In genomic region chr2:31469931-31470682, GRCm38 (mm10) we compare ENCODE assay signal across 8 mouse cellular contexts. TPM values are rescaled to one million over a fixed set of nuclear protein-coding genes. Genes with fewer than 3 reads are reported as not detected.
DNase-seq lines count a peak whose midpoint lies in the region; ATAC-seq and TF ChIP-seq lines count a peak whose summit lies in the region.

Ass1 (plus strand) TSS chr2:31470207.

- peak; percentile 93 for DNase-seq in ES-E14 (ENCODE audit: low read depth, low spot score)
- peak; percentile 34 for DNase-seq in cerebellum, adult 11 months
- peak; percentile 68 for DNase-seq in forebrain, postnatal 0 days
- peak; percentile 64 for DNase-seq in heart, postnatal 4 days
- DNase-seq in layer of hippocampus, adult 8-10 months (ENCODE audit: low spot score in 2 of 2) = peak; percentile 44 to 49
- DNase-seq in ovary, postnatal 14 days (ENCODE audit: low spot score) = peak; percentile 54
- peak; percentile 88 for DNase-seq in thymus, postnatal 10 days (ENCODE audit: low spot score in 2 of 2)

- peaks cover 2 to 24% of the 10 kb centered on the region in 2 experiments; a peak in 3 of 4 replicates for H3K4me1 ChIP-seq in ES-E14 (ENCODE audit: control insufficient read depth in 2 of 2, insufficient read depth in 2 of 2, low read length in 2 of 2, poor library complexity in 1 of 2)
- 0 out of 2 replicates have a peak, but pooled peaks cover 3% of the 10 kb centered on the region for H3K4me1 ChIP-seq in forebrain, postnatal 0 days (ENCODE audit: insufficient read depth)
- H3K4me1 ChIP-seq in lung, embryonic 15.5 days = peaks cover 18% of the 10 kb centered on the region

- H3K36me3 ChIP-seq in ES-E14 (ENCODE audit: control insufficient read depth, insufficient read depth, low read length, poor library complexity, severe bottlenecking) = peaks cover 15% of the 10 kb centered on the region
- H3K36me3 ChIP-seq in forebrain, postnatal 0 days (ENCODE audit: insufficient read depth) = no peaks in the 10 kb centered on the region
- H3K36me3 ChIP-seq in lung, embryonic 15.5 days = no peaks in the 10 kb centered on the region

- H3K27me3 ChIP-seq in forebrain, postnatal 0 days (ENCODE audit: insufficient read depth, low read length) = peaks cover 14% of the 10 kb centered on the region
- H3K27me3 ChIP-seq in lung, embryonic 15.5 days = peaks cover 38% of the 10 kb centered on the region

- H3K4me2 ChIP-seq in forebrain, postnatal 0 days (ENCODE audit: low read depth) = peak within 1 kb of the TSS; percentile 90
- H3K4me2 ChIP-seq in lung, embryonic 15.5 days = peak within 1 kb of the TSS; percentile 92

- H3K9ac ChIP-seq in ES-E14 (ENCODE audit: insufficient read depth, low read depth, low read length, poor library complexity, severe bottlenecking) = peak within 1 kb of the TSS; percentile 84
- peak within 1 kb of the TSS; percentile 49 for H3K9ac ChIP-seq in forebrain, postnatal 0 days
- peak within 1 kb of the TSS; percentile 50 for H3K9ac ChIP-seq in lung, embryonic 15.5 days

- no peaks in the 10 kb centered on the region for H3K9me3 ChIP-seq in ES-E14 (ENCODE audit: control insufficient read depth, insufficient read depth, low read depth, low read length)
- no peaks in the 10 kb centered on the region for H3K9me3 ChIP-seq in forebrain, postnatal 0 days (ENCODE audit: low read length)
- H3K9me3 ChIP-seq in lung, embryonic 15.5 days = no peaks in the 10 kb centered on the region

- WGBS in forebrain, postnatal 0 days = 2% methylated on average over 48 of the region's 49 CpGs
- under 1% methylated on average over 43 of the region's 49 CpGs for WGBS in lung, embryonic 15.5 days

- no peak within 1 kb of the TSS; the same call in 1 of the 2 replicates for H3K27ac ChIP-seq in ES-E14 (ENCODE audit: insufficient read depth, low read depth, low read length, poor library complexity, severe bottlenecking)
- H3K27ac ChIP-seq in forebrain, postnatal 0 days (ENCODE audit: low read depth, low read length) = no peak within 1 kb of the TSS
- H3K27ac ChIP-seq in lung, embryonic 15.5 days = peak within 1 kb of the TSS; percentile 2; the same call in 1 of the 2 replicates

- peak within 1 kb of the TSS; percentile 81 to 91 for H3K4me3 ChIP-seq in ES-E14 (ENCODE audit: insufficient read depth in 1 of 2, low read depth in 1 of 2, low read length in 2 of 2, poor library complexity in 1 of 2, severe bottlenecking in 1 of 2)
- peak within 1 kb of the TSS; percentile 43 for H3K4me3 ChIP-seq in forebrain, postnatal 0 days (ENCODE audit: low read depth, low read length)
- H3K4me3 ChIP-seq in lung, embryonic 15.5 days = peak within 1 kb of the TSS; percentile 48

- in situ Hi-C loops in ES-E14 (cut with MboI; ENCODE audit: low sequenced_read_pairs in 2 of 2, unreplicated experiment in 2 of 2) = no loop called here

- ATAC-seq in forebrain, postnatal 0 days = peak; percentile 79
- peak; percentile 74 for ATAC-seq in lung, embryonic 15.5 days (ENCODE audit: borderline replicate concordance, extremely low read depth, low FRiP score, low TSS enrichment)

- peak; percentile 52 for TF ChIP-seq CTCF in forebrain, postnatal 0 days (IDR thresholded peaks at IDR 0.05; ENCODE audit: low read depth)

TF ChIP-seq in ES-E14, 5 proteins besides CTCF, POLR2A, EP300 and RAD21:
- no peak for TF ChIP-seq ZNF384 (IDR thresholded peaks at IDR 0.05; ENCODE audit: low read depth, low read length)
- 0 out of 2 replicates have a peak, but pooled peaks have one; percentile 17 for TF ChIP-seq HCFC1 (IDR thresholded peaks at IDR 0.05; ENCODE audit: borderline replicate concordance, insufficient read depth, low read length)

RNA-seq across cellular contexts. Expression of gene Ass1, which starts in this region (rescaled TPM):
- 120 and 154 TPM in 2 replicates for total RNA-seq in ES-E14 (2012; rRNA removed)
- total RNA-seq in forebrain, postnatal 0 days (2014; rRNA removed) = 16.2 and 18.0 TPM in 2 replicates
- polyA plus RNA-seq in forebrain, postnatal 0 days (2015; fragmentation: Nextera tagmentation; extraction: Ambion mirVana) = 11.8 and 17.9 TPM in 2 replicates
- 1 to 10 TPM; 4.9 to 6.6 TPM for total RNA-seq in heart, postnatal 4 days (2021)
- 10 to 100 TPM; 35.1 to 46.8 (median 38.7) TPM for total RNA-seq in layer of hippocampus, adult 8-10 months (2022)
- polyA plus RNA-seq in lung, embryonic 15.5 days (2015; fragmentation: Nextera tagmentation; extraction: Ambion mirVana) = 30.3 and 37.2 TPM in 2 replicates

Comparison
In these comparisons a context has a peak if more than half of its experiments do, and no peak if none do; other contexts are left out.
1. DNase-seq: peak in every context shown above with its lines; median percentile 93 in ES-E14; 88 in thymus, postnatal 10 days; 68 in forebrain, postnatal 0 days; 64 in heart, postnatal 4 days; 54 in ovary, postnatal 14 days; 46 in layer of hippocampus, adult 8-10 months; 34 in cerebellum, adult 11 months.